Mouse (Mus musculus) midbrain, embryonic 14.5 days (tissue): ENCODE measurements around the gene Gm20517. TPM values are rescaled to one million over a fixed set of nuclear protein-coding genes. Genes with fewer than 3 reads are reported as not detected.

Source experiments
- ATAC-seq: fragments of 200-750 bp; cut with Nextera tagmentation; 2 replicates; pipeline ENCODE4 v1.8.0; 2017; ENCODE audit warnings: moderate number of reproducible peaks, moderate library complexity; ENCODE audit not compliant: low FRiP score, low TSS enrichment
- DNase-seq: peaks from one replicate; pipeline ENCODE4 v3.0.0-alpha.2; 2015
- H3K27ac ChIP-seq: fragments of 300-500 bp; sonication (generic); replicated peaks from 2 replicates; pipeline ENCODE4 v1.5.1; 2014; ENCODE audit warnings: mild to moderate bottlenecking, low read depth, low read length, moderate library complexity
- H3K27me3 ChIP-seq: fragments of 300-500 bp; sonication (generic); 2 replicates; pipeline ENCODE4 v1.6.1; 2014; ENCODE audit warnings: low read length, control low read depth, mixed read lengths; ENCODE audit not compliant: control insufficient read depth, insufficient read depth
- H3K36me3 ChIP-seq: fragments of 300-500 bp; sonication (generic); 2 replicates; pipeline ENCODE4 v1.6.1; 2014; ENCODE audit warnings: low read length, control low read depth; ENCODE audit not compliant: control insufficient read depth, insufficient read depth
- H3K4me1 ChIP-seq: fragments of 300-500 bp; sonication (generic); 2 replicates; pipeline ENCODE4 v1.6.1; 2014; ENCODE audit warnings: mild to moderate bottlenecking, antibody characterized with exemption, low read length, control low read depth; ENCODE audit not compliant: control insufficient read depth, insufficient read depth
- H3K4me2 ChIP-seq: fragments of 300-500 bp; sonication (generic); 2 replicates; pipeline ENCODE4 v1.6.1; 2014; ENCODE audit warnings: mild to moderate bottlenecking, low read length, moderate library complexity
- H3K4me3 ChIP-seq: fragments of 300-500 bp; sonication (generic); replicated peaks from 2 replicates; pipeline ENCODE4 v1.5.1; 2014; ENCODE audit warnings: low read depth, low read length
- H3K9ac ChIP-seq: fragments of 300-500 bp; sonication (generic); replicated peaks from 2 replicates; pipeline ENCODE4 v1.6.1; 2014; ENCODE audit warnings: mild to moderate bottlenecking, low read length, moderate library complexity
- H3K9me3 ChIP-seq: fragments of 300-500 bp; sonication (generic); 2 replicates; pipeline ENCODE4 v1.6.1; 2016; ENCODE audit warnings: low read length, control low read depth, mixed read lengths; ENCODE audit not compliant: control insufficient read depth
- WGBS: fragments of 180-500 bp; shearing (Covaris S2); extraction: QIAGEN DNeasy Blood & Tissue Kit; methylation state at CpG from one replicate; pipeline ENCODE4 v1.1.7; 2014; 5-methylcytosine and 5-hydroxymethylcytosine counted together
- polyA plus RNA-seq: library from polyadenylated mRNA; unstranded; fragments of >200 nt; fragmentation: Nextera tagmentation; extraction: Ambion mirVana; gene quantifications from 2 replicates; pipeline ENCODE4 v1.2.1, GENCODE M21; 2014

Gm20517 gene
- polyA plus RNA-seq, 1 experiment from 2014 or later = 3.2 TPM

GRCm38 (mm10) chr17:47710036-47710435, 98.6 kb downstream of the Gm20517 start:
- Histone ChIP-seq H3K4me3 (no peak overlapping the region), H3K27me3 (no peaks in the 10 kb centered on the region), H3K9ac (no peak overlapping the region), H3K36me3 (peaks cover 2% of the 10 kb centered on the region; the same call in 1 of the 2 replicates), H3K4me2 (no peak overlapping the region), H3K27ac (no peak overlapping the region), H3K4me1 (no peaks in the 10 kb centered on the region), H3K9me3 (no peaks in the 10 kb centered on the region)
- 83% methylated on average over 3 of the region's 3 CpGs for WGBS
- no peak for ATAC-seq
- no peak for DNase-seq

- Histone ChIP-seq H3K9me3 (no peaks in the 10 kb centered on the region), H3K4me1 (no peaks in the 10 kb centered on the region), H3K4me3 (no peak overlapping the region), H3K27me3 (no peaks in the 10 kb centered on the region), H3K36me3 (no peaks in the 10 kb centered on the region), H3K9ac (no peak overlapping the region), H3K4me2 (no peak overlapping the region), H3K27ac (no peak overlapping the region)
- DNase-seq (no peak), ATAC-seq (no peak)
- WGBS = 71% methylated on average over 6 of the region's 6 CpGs
Observed at GRCm38 (mm10) chr17:47711883-47712282, 100.5 kb downstream of the Gm20517 start.

- Histone ChIP-seq H3K27me3 (no peaks in the 10 kb centered on the region), H3K9me3 (no peaks in the 10 kb centered on the region), H3K36me3 (no peaks in the 10 kb centered on the region), H3K9ac (no peak overlapping the region), H3K4me1 (no peaks in the 10 kb centered on the region), H3K4me2 (peak overlapping the region; percentile 12; the same call in 1 of the 2 replicates), H3K27ac (no peak overlapping the region; the same call in 1 of the 2 replicates), H3K4me3 (no peak overlapping the region)
- DNase-seq (peak; percentile 27), ATAC-seq (no peak)
- WGBS = 49% methylated on average over 17 of the region's 22 CpGs
Observed at GRCm38 (mm10) chr17:47712889-47713571, 101.6 kb downstream of the Gm20517 start.

GRCm38 (mm10) chr17:47715037-47715436, 103.6 kb downstream of the Gm20517 start:
- H3K4me1 ChIP-seq = no peaks in the 10 kb centered on the region
- 67% methylated on average over 3 of the region's 3 CpGs for WGBS

GRCm38 (mm10) chr17:47721183-47721582, 109.8 kb downstream of the Gm20517 start:
- H3K9me3 ChIP-seq = no peaks in the 10 kb centered on the region
- H3K4me3 ChIP-seq = no peak overlapping the region
- no peaks in the 10 kb centered on the region for H3K27me3 ChIP-seq
- H3K4me2 ChIP-seq = no peak overlapping the region
- no peaks in the 10 kb centered on the region for H3K4me1 ChIP-seq
- no peaks in the 10 kb centered on the region for H3K36me3 ChIP-seq
- ATAC-seq (no peak), DNase-seq (no peak)
- no peak overlapping the region for H3K27ac ChIP-seq
- 89% methylated on average over 4 of the region's 4 CpGs for WGBS
- H3K9ac ChIP-seq = no peak overlapping the region

More at GRCm38 (mm10) chr17:47715037-47715436, 103.6 kb downstream of the Gm20517 start:
- Histone ChIP-seq H3K36me3 (no peaks in the 10 kb centered on the region), H3K9me3 (no peaks in the 10 kb centered on the region), H3K27me3 (no peaks in the 10 kb centered on the region), H3K9ac (no peak overlapping the region), H3K27ac (no peak overlapping the region), H3K4me3 (no peak overlapping the region), H3K4me2 (no peak overlapping the region)
- no peak for ATAC-seq
- no peak for DNase-seq

- Histone ChIP-seq H3K36me3 (no peaks in the 10 kb centered on the region), H3K9me3 (no peaks in the 10 kb centered on the region), H3K27me3 (no peaks in the 10 kb centered on the region), H3K4me3 (no peak within 1 kb of the TSS), H3K9ac (no peak within 1 kb of the TSS), H3K4me2 (no peak within 1 kb of the TSS), H3K27ac (no peak within 1 kb of the TSS), H3K4me1 (no peaks in the 10 kb centered on the region)
- WGBS = 82% methylated on average over 11 of the region's 11 CpGs
- DNase-seq (no peak), ATAC-seq (no peak)
Observed at GRCm38 (mm10) chr17:47726566-47726965, 115.2 kb downstream of the Gm20517 start, which contains the start of gene Pgc. TSS of gene Pgc (plus strand) at chr17:47726842.

- no peaks in the 10 kb centered on the region for H3K4me1 ChIP-seq
- DNase-seq (no peak), ATAC-seq (no peak)
- 45% methylated on average over 24 of the region's 24 CpGs for WGBS
- no peak overlapping the region for H3K4me3 ChIP-seq
- H3K36me3 ChIP-seq = no peaks in the 10 kb centered on the region
- H3K4me2 ChIP-seq = no peak overlapping the region
- H3K9ac ChIP-seq = no peak overlapping the region
- no peak overlapping the region for H3K27ac ChIP-seq
- no peaks in the 10 kb centered on the region for H3K27me3 ChIP-seq
- no peaks in the 10 kb centered on the region for H3K9me3 ChIP-seq
Observed at GRCm38 (mm10) chr17:47730633-47731575, 119.5 kb downstream of the Gm20517 start.
